Mouse (Mus musculus) ES-E14 (cell line): ENCODE data around the gene Mif4gd. TPM values are rescaled to one million over a fixed set of nuclear protein-coding genes. Genes with fewer than 3 reads are reported as not detected.

ENCODE experiments used
- DNase-seq: peaks from one replicate; pipeline ENCODE4 v3.0.0-alpha.2; 2013; ENCODE audit warnings: low read depth, low spot score
- H3K27ac ChIP-seq: 2 replicates; pipeline ENCODE4 v1.5.1; 2012; ENCODE audit warnings: low read depth, mild to moderate bottlenecking, low read length, moderate library complexity, mixed read lengths; ENCODE audit not compliant: poor library complexity, insufficient read depth, severe bottlenecking
- H3K36me3 ChIP-seq: 2 replicates; pipeline ENCODE4 v1.6.1; 2012; ENCODE audit warnings: mild to moderate bottlenecking, low read length, moderate library complexity, mixed read lengths; ENCODE audit not compliant: control insufficient read depth, poor library complexity, insufficient read depth, severe bottlenecking
- H3K4me1 ChIP-seq, 2 experiments: fragments of 150-350 bp in 1 of 2; sonication (generic) in 1 of 2; 2 replicates each; pipeline ENCODE4 v1.6.1; 2012; ENCODE audit warnings: low read length in 2 of 2, mild to moderate bottlenecking in 1 of 2, mixed read lengths in 1 of 2; ENCODE audit not compliant: control insufficient read depth in 2 of 2, insufficient read depth in 2 of 2, poor library complexity in 1 of 2
- H3K4me3 ChIP-seq, 2 experiments: fragments of 150-350 bp in 1 of 2; sonication (generic) in 1 of 2; 2 replicates each; pipeline ENCODE4 v1.5.1; 2012; ENCODE audit warnings: low read length in 2 of 2, low read depth in 1 of 2, mild to moderate bottlenecking in 1 of 2, mixed read lengths in 1 of 2; ENCODE audit not compliant: insufficient read depth in 1 of 2, poor library complexity in 1 of 2, severe bottlenecking in 1 of 2
- H3K9ac ChIP-seq: 2 replicates; pipeline ENCODE4 v1.6.1; 2012; ENCODE audit warnings: low read depth, mild to moderate bottlenecking, low read length, mixed read lengths; ENCODE audit not compliant: poor library complexity, insufficient read depth, severe bottlenecking
- H3K9me3 ChIP-seq: fragments of 150-350 bp; sonication (generic); 2 replicates; pipeline ENCODE4 v1.6.1; 2012; ENCODE audit warnings: low read depth, mild to moderate bottlenecking, low read length; ENCODE audit not compliant: control insufficient read depth, insufficient read depth
- CHD2 ChIP-seq: IDR thresholded peaks from 2 replicates; pipeline ENCODE4 v1.6.1; 2014; ENCODE audit warnings: mild to moderate bottlenecking, low read depth, low read length, inconsistent platforms
- HCFC1 ChIP-seq: IDR thresholded peaks from 2 replicates; pipeline ENCODE4 v1.6.1; 2012; ENCODE audit warnings: low read length, inconsistent platforms, borderline replicate concordance; ENCODE audit not compliant: insufficient read depth
- MAFK ChIP-seq: IDR thresholded peaks from 2 replicates; pipeline ENCODE4 v1.6.1; 2014; ENCODE audit warnings: mild to moderate bottlenecking, low read depth, low read length, inconsistent platforms; ENCODE audit not compliant: insufficient read depth
- ZC3H11A ChIP-seq: IDR thresholded peaks from 2 replicates; pipeline ENCODE4 v1.6.1; 2012; ENCODE audit warnings: low read depth, mild to moderate bottlenecking, inconsistent platforms, low read length, borderline replicate concordance
- ZNF384 ChIP-seq: IDR thresholded peaks from 2 replicates; pipeline ENCODE4 v1.6.1; 2012; ENCODE audit warnings: low read depth, low read length, inconsistent platforms
- in situ Hi-C, 2 experiments: fragments of 600-800 bp; cut with MboI; formaldehyde crosslinking; loops; one replicate each; pipeline ENCODE4 v1.15.1; 2025; ENCODE audit warnings: low sequenced_read_pairs in 2 of 2, inconsistent platforms in 1 of 2; ENCODE audit not compliant: unreplicated experiment in 2 of 2
- total RNA-seq: library from RNA; depleted of rRNA; stranded (reverse); fragments of 300-350 nt; gene quantifications from 2 replicates; pipeline ENCODE4 v1.2.3, GENCODE M21; 2012; rRNA removed

Gene Mif4gd
- total RNA-seq, 1 experiment = 63.8 TPM

DNA sequence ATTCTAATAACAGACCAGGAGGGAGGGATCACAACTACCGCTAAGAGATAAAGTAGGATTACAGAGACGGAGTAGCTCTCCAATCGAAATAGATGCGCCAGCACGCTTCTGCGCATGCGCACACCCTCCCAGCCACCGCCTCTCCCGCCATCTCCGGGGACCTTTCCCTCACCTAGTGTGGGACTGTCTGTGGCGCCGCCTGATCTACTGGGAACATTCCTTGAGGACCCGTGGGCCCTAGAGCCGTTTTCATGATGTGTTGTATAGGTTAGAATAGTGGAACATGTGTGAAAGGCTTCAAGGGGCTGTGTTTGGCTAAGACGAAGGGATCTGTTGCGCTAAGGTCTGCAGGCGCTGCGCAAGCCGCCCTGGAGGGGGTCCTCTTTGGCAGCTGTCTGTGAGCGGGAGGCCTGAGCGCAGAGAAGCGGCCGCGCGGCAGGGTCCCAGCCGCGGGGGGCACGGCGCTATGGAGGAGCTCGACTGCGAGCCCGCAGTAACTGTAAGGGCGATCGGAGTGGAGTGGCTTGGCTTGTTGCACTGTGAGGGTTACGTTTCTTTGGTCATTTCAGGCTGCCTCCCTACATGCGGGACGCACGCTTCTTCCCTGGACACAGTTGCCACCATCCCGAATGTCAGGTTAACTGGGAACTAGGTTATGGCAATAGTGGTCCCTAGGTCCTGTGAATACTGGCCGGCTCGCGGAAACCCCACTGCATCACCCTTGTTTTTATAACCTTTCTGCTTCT, 48.5 kb downstream of the Mif4gd start, which contains the start of gene Nup85:
Gene Nup85, plus strand, starts transcription at position 371 of the 746 bp plus-strand sequence.
- in situ Hi-C loops = no loop called here
- peak within 1 kb of the TSS; percentile 92 for H3K9ac ChIP-seq
- peak within 1 kb of the TSS; percentile 77 to 97 for H3K4me3 ChIP-seq
- no peaks in the 10 kb centered on the region for H3K9me3 ChIP-seq
- TF ChIP-seq MAFK (no peak), CHD2 (no peak), ZNF384 (no peak), HCFC1 (no peak), ZC3H11A (no peak)
- H3K27ac ChIP-seq = peak within 1 kb of the TSS; percentile 87
- peak; percentile 95 for DNase-seq
- peaks cover 31% of the 10 kb centered on the region for H3K36me3 ChIP-seq
- H3K4me1 ChIP-seq = no peaks in the 10 kb centered on the region

DNA sequence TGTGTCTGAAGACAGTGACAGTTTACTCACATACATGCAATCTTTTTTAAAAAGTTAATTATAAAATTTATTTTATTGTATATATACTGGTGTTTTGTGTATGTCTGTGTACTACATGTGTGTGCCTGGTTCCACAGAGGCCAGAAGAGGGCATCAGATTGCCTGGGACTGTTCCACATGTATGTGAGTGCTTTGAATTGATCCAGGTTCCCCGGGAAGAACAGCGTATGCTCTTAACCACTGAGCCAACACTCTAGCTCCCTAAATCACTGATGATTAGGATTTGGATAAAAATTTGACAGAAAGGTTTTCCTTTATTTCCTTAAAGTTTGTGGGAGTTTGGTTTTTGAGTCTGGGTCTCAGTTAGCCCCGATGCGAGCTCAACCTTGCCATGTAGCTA, 49.4 kb downstream of the Mif4gd start:
- peak overlapping the region; percentile 54 for H3K9ac ChIP-seq
- H3K36me3 ChIP-seq = peaks cover 22% of the 10 kb centered on the region
- no peak for TF ChIP-seq ZNF384
- H3K4me1 ChIP-seq = peaks cover 0 to 4% of the 10 kb centered on the region in 2 experiments; a peak in 1 of 4 replicates
- H3K9me3 ChIP-seq = no peaks in the 10 kb centered on the region
- in situ Hi-C loops = no loop called here
- H3K27ac ChIP-seq = no peak overlapping the region; the same call in 1 of the 2 replicates
- H3K4me3 ChIP-seq = peak overlapping the region; percentile 58 to 77
- DNase-seq = no peak

Other genes with a start within 250 kb of the Mif4gd start
- 2.4 and 2.8 TPM in 2 replicates for gene Hid1, start 245.2 kb downstream of the Mif4gd start, total RNA-seq
- gene Cdr2l, start 231.1 kb downstream of the Mif4gd start, total RNA-seq = 8.5 and 10.4 TPM in 2 replicates
- gene Mrpl58, start 209.2 kb downstream of the Mif4gd start, total RNA-seq = 79.5 and 89.3 TPM in 2 replicates
- 275 and 342 TPM in 2 replicates for gene Atp5h, start 193.0 kb downstream of the Mif4gd start, total RNA-seq
- 14.0 and 19.5 TPM in 2 replicates for gene Kctd2, start 192.8 kb downstream of the Mif4gd start, total RNA-seq
- 0.31 and 0.58 TPM in 2 replicates for gene Trim80, start 172.4 kb downstream of the Mif4gd start, total RNA-seq
- 1.1 and 1.6 TPM in 2 replicates for gene Slc16a5, start 150.5 kb downstream of the Mif4gd start, total RNA-seq
- gene Armc7, start 137.3 kb downstream of the Mif4gd start, total RNA-seq = 4.8 and 5.0 TPM in 2 replicates
- gene Nt5c, start 121.1 kb downstream of the Mif4gd start, total RNA-seq = 37.2 and 50.5 TPM in 2 replicates
- 164 and 205 TPM in 2 replicates for gene Jpt1, start 98.6 kb downstream of the Mif4gd start, total RNA-seq
- gene Sumo2, start 76.7 kb downstream of the Mif4gd start, total RNA-seq = 325 and 579 TPM in 2 replicates
- 279 and 312 TPM in 2 replicates for gene Nup85, start 48.5 kb downstream of the Mif4gd start, total RNA-seq
- 51.6 and 74.9 TPM in 2 replicates for gene Mrps7, start 9.0 kb downstream of the Mif4gd start, total RNA-seq
- 31.7 and 39.7 TPM in 2 replicates for gene Gga3, start 8.9 kb downstream of the Mif4gd start, total RNA-seq
- gene Slc25a19, start 15.3 kb upstream of the Mif4gd start, total RNA-seq = 22.6 and 23.6 TPM in 2 replicates
- gene Grb2, start 95.6 kb upstream of the Mif4gd start, total RNA-seq = 16.3 and 24.4 TPM in 2 replicates
- gene Tmem94, start 152.5 kb upstream of the Mif4gd start, total RNA-seq = 17.7 and 32.1 TPM in 2 replicates
- gene Caskin2, start 200.7 kb upstream of the Mif4gd start, total RNA-seq = 9.6 and 10.5 TPM in 2 replicates
- gene Tsen54, start 201.8 kb upstream of the Mif4gd start, total RNA-seq = 63.6 and 64.4 TPM in 2 replicates
- 96.5 and 145 TPM in 2 replicates for gene Llgl2, start 211.1 kb upstream of the Mif4gd start, total RNA-seq
- gene Myo15b, start 245.4 kb upstream of the Mif4gd start, total RNA-seq = 4.6 and 7.7 TPM in 2 replicates